Mouse (Mus musculus): ENCODE data around the gene Rps9. TPM values are rescaled to one million over a fixed set of nuclear protein-coding genes. Genes with fewer than 3 reads are reported as not detected.
"Not testable (repeated sequence)": the region's sequence is repeated elsewhere in the genome, so short reads cannot be mapped to it uniquely, and the experiment has no call there.

Rps9 gene
- polyA plus RNA-seq, 1 experiment: 2,492 TPM

DNA sequence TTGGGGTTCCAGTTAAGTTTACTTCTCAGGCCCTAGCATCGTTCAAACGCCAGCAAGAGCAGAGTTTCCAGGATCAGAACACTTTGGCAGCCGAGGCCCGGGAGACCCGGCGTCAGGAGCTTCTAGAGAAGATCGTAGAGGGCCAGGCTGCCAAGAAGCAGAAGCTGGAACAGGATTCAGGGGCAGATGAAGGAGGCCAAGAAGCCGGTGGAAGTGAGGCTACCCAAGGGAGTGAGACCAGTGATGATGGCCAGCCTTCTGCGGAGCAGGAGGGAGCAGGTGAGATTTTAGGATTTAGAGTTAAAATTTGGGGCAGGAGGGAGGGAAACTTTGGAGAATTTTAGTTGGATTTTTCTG is 8.9 kb upstream of the Rps9 start:
- DNase-seq (ENCODE audit: low read depth): not testable (repeated sequence)

DNA sequence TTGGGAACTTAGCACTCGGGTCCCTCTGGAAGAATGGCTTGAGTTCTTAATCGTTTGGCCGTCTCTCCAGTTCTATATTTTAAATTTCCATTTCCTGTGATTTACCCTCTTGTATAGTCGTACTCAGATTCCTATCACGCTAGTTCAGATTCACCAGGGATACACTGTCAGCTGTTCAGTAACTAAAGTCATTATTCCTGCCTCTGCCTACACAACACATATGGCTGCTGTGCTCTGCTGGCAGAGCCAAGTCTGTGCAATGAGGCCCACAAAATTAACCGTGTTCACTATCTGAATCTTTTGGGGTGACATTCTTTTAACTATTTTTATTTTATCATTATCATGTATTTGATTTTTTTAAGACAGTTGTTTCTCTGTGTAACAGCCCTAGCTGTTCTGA is 5.3 kb upstream of the Rps9 start:
- no peak for DNase-seq (ENCODE audit: low read depth)

DNA sequence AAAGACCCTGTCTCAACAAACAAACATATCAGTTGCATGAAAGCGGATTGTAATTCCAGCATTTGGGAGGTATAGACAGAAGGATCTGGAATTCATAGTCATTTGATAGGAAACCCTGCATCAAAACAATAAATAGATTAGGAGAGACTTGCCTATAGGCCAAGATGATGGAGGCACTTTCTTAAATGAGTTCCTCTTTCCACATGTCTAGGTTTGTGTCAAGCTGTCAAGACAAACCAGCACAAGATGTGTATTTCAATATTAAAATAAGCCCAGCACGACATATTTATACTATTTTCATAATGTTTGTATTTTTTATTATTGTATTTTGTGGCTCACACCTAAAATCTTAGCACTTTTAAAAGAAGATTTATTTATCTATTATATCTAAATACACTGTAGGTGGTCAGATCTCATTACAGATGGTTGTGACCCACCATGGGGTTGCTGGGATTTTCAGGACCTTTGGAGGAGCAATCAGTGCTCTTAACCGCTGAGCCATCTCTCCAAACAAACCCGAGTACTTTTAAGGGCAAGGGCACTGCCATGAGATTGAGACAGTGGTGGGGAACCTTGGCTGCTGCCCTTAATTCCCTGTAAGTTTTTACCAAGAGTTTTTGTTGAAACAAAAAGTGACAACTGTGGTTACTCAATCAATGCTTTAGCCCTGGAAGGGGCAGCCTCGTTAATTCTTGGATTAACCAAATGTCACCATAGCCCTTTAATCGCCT is 480 bp upstream of the Rps9 start:
- DNase-seq (ENCODE audit: low read depth): no peak

DNA sequence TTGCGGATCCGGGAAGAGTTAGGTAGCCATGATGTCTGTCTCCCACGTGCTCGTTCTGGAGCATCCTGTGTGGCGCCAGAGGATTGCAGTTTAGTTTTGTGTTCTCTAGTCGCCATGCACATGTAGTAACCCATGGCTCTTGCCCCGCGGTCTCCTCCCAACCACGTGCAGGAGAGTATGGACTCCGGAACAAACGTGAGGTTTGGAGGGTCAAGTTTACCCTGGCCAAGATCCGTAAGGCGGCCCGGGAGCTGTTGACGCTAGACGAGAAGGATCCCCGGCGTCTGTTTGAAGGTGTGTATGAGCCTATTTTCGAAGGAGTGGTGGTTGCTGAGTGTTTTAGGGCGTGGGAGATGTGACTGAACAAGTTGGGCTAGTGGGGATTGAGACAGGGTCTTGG is 682 bp downstream of the Rps9 start:
- no peak for DNase-seq (ENCODE audit: low read depth)

DNA sequence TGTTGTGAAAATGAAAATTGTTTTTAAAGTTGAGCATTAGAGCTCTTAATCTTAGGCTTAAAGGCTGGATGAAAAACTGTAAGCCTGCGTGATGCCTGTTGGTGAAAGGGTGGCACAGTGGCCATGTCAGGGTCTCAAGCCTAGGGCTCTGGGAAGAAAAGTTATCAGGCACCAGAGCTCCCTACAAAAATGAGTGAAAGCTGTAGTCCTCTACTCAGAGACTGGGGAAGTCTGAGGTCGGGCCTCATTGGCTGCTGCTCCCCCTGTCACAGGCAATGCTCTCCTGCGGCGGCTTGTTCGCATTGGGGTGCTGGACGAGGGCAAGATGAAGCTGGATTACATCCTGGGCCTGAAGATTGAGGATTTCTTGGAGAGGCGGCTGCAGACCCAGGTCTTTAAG is 1.7 kb downstream of the Rps9 start:
- not testable (repeated sequence) for DNase-seq (ENCODE audit: low read depth)

DNA sequence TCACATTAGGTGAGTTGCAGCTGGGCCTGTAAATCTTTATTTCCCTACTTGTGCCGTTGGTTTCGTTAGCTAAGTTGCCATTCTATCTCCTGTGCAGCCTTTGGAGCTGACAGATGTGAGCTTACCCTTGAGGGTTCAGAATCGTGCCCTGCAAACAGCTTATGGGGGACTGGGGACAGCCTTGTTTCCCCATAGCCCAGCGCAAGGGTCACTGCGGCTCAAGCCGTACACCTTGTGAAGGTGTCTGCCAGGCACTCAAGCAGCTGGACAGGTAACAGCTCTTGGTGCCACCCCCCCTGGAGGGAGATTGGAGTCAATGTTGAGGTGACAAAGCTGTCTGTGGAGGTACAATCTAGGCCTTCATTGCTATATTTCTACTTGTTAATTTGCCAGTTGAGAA is 2.1 kb downstream of the Rps9 start:
- no peak for DNase-seq (ENCODE audit: low read depth)

DNA sequence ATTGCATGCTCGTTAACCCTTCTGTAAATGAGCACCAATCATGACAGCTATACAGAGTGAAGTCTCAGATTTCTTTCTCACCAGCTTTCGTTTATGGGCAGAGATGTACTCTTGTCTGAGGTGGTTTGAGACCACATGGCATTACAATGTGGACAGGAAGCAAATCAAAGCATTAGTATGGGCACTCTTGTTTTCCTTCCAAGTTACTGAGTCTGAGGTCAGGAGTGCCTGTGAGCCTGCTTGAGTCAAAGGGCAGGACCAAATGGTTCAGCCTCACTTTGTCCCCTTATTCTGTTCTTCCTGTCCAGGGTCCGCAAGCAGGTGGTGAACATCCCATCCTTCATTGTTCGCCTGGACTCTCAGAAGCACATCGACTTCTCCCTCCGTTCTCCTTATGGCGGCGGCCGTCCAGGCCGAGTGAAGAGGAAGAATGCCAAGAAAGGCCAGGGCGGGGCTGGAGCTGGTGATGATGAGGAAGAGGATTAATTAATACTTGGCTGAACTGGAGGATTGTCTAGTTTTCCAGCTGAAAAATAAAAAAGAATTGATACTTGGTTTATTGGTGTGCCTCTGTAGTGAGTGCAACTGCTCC is 2.6 kb downstream of the Rps9 start:
- no peak for DNase-seq (ENCODE audit: low read depth)

DNA sequence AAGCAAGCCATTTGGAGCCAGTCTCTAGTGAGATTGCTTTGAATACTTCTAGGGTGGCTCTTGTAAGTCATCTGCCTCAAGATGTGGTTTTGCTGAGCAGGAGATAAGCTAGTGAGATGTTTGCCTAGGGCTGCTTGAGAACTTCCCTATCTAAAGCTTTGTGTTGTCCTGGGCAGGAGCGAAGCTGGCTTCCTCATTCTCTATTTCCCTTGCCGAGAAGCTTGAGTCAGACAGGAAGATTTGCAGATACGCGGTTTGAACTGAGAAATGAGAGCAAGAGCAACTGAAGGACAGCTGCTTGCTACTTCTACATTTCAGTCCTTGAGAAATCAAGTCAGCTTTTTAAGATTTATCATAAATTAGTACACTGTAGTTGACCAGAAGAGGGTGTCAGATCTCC is 3.2 kb downstream of the Rps9 start:
- DNase-seq (ENCODE audit: low read depth): no peak

DNA sequence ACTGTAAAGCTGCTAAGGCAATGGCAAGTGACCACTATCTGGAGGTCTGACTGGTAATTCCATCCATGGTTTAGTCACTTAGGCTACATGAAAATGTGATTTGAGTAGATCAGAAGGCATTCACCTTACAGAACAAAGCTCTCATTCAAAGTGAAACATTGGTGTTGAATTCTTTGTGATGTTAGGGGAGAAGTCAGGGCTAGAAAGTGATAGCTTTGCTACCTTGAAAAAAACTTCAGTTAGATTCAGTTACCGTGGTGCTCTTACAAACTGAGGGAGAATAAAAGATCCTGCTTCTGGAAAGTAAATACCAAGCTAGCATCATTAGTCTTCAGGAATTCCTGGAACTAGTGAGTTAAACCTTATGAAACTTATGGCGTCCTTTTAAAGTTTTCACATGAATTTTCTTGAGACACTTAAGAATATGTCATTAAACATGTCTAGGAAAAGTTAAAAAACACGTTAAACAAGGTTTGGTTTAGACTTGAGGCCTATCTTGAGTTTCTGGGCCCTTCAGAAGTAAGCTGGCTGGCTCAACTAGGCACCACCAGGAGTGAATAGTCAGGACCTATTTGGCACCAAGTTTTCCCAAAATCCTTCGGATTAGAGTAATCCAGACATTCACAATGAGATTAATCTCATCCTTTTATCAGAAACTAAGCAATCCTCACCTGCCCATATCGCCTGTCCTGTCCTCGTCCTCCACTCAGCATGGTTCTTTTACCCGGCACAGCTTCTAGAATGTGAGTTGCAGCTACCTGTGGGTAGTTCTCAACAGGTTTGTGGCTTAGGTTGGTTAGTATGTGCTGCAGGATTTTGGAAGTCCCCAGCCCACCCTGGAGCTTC is 4.0 kb downstream of the Rps9 start:
- DNase-seq (ENCODE audit: low read depth): no peak

DNA sequence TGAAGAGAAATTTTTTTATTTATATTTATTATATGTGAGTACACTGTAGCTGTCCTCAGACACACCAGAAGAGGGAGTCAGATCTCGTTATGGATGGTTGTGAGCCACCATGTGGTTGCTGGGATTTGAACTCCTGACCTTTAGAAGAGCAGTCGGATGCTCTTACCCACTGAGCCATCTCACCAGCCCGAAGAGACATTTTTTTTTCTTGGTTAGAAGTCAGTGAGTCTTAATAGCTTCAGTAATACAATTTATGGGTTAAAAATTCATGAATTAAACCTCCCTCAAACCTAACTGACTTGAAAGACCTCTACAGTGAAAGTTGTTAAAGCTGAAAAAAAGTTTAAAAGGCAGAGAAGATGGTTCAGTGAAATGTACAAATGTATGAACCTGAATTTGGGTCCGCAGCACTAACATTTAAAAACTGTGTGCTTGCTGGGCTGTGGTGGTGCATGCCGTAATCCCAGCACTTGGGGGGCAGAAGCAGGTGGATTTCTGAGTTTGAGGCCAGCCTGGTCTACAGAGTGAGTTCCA is 4.7 kb downstream of the Rps9 start:
- not testable (repeated sequence) for DNase-seq (ENCODE audit: low read depth)

DNA sequence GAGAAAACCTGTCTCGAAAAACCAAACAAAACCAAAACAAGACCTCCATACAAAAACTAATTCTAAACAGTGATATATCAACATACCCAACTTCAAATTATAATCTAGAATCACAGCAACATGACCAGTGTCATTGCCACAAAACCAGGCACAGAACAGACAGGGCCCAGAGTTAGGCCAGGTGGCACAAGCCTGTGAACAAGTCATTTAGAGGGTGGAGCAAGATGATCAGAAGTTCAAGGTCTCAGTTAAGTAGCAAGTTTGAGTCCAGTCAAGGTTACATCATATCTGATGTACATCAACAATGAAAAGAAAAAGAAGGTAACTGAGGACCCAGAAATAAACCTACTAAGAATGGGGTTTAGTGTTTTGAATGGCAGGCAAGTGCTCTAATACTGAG is 5.2 kb downstream of the Rps9 start:
- DNase-seq (ENCODE audit: low read depth): no peak

DNA sequence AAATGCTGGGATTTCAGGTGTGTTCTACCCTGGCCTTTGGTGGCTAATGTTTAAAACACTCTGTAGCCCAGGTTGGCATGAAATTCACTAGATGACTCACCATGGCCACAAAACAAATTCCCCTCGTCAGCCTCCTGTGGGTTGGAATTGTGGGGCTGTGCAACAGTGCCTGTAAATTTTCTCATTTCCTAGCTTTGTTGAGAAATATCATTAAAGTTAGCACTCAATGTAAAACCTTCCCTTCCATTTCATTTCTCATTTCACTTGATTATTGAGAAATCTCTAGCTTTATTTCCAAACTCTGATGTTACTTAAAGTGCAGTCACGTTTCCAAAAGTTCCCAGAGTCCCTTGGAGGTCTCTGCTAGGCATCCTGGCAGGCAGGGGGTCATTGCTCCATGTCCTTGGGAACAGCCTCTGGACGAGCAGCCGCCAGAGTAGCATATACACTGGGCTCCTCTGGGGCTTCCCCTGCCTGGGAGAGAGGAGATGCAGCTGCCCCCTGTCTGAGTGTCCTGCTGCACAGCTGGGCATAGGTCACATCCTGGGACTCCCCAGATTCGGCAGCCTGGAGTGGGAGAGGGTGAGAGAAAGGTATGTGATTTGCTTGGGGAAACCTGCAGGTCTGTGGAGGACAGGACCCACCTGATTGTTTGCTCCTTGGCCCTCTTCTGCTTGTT is 8.6 kb downstream of the Rps9 start:
- DNase-seq (ENCODE audit: low read depth): no peak

DNA sequence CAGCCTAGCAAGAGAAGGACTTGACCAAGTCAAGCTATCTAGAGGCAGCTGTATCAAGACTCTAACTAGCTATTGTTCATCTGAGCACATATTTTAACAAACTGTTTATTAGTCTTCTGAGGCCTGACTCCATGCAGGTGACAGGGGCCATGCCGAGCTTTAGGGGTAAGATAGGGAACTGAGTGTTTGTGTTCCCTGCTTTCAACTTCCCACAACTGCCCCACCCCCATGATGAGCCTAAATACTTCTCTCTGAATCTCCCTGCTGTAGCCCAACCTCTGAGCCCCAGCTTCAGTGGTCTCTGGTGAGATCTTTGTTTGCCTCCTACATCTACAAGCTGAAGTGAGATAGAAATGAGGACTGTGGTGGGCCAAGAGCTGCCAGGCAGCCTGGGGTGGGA is 11.5 kb downstream of the Rps9 start:
- DNase-seq (ENCODE audit: low read depth): no peak

DNA sequence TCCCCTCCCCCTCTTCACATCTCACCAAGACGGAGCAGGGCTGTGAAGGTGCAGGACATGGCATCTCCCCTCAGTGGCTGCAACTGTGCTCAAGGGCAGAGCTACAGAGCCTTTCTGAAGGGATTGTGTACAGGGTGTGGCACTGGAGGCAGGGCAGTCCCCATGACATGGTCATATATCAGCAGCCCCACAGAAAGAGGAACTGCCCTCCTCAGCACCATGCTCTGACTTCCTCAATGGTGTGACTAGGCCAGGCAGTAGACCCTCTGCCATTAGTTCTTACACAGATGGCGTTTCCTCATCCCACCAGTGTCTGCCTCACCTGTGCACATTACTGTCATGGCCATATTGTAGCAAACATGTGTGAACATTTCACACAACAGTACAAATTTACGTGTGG is 16.5 kb downstream of the Rps9 start, which contains the start of gene Pirb:
TSS of gene Pirb (minus strand) at position 124 of the 400 bp plus-strand sequence.
- not testable (repeated sequence) for DNase-seq (ENCODE audit: low read depth)

DNA sequence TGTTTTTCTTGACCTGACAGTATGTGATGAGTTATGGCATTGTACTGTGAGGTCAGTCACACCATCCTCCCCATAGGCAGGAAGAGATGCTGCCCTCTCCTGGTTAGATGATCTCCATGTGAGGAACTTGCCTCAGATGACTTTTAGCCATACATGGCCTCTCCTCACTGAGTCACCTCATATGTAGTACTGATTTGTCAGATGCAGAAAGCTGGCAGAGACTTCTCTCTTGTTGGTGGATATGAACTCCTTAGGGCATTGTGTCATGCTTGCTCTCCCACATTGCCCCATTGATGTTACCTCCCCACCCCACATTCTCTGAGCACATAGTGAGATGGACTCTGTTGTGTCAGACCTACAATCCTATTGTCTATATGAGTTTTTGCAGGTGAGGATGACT is 21.7 kb downstream of the Rps9 start:
- not testable (repeated sequence) for DNase-seq (ENCODE audit: low read depth)

DNA sequence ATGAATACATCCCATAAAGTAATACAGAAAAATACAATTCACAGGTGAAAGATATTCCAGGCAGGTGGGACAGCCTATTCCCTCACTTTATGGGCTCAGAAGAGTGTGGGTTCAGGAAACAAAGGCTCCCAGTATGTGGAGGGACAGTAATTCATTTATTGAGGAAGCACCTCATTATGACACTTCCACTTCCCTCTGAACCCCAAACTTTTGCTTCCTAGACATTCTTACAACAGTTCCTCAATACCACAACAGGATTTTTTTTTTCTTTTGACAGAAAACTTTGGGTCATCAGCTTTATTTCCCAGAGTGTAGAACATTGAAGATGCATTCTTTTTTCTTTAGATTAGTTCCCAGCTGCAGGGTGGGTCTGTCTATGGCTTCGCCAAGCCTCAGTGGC is 28.9 kb downstream of the Rps9 start:
- DNase-seq (ENCODE audit: low read depth): not testable (repeated sequence)

Other genes with a start within 250 kb of the Rps9 start
- gene Tarm1, start 201.4 kb upstream of the Rps9 start, polyA plus RNA-seq (2012; rRNA removed): 0.26 TPM in 1 of 2 replicates, not detected in the other
- gene Oscar, start 87.8 kb upstream of the Rps9 start, polyA plus RNA-seq (2012; rRNA removed): 0.20 TPM in 2 replicates
- gene Ndufa3, start 86.6 kb upstream of the Rps9 start, polyA plus RNA-seq (2012; rRNA removed): 230 and 382 TPM in 2 replicates
- 9.3 and 11.5 TPM in 2 replicates for gene Tfpt, start 74.1 kb upstream of the Rps9 start, polyA plus RNA-seq (2012; rRNA removed)
- gene Prpf31, start 74.0 kb upstream of the Rps9 start, polyA plus RNA-seq (2012; rRNA removed): 28.9 and 29.8 TPM in 2 replicates
- 30.7 and 57.8 TPM in 2 replicates for gene Cnot3, start 58.7 kb upstream of the Rps9 start, polyA plus RNA-seq (2012; rRNA removed)
- 4.5 and 5.0 TPM in 2 replicates for gene Leng1, start 38.2 kb upstream of the Rps9 start, polyA plus RNA-seq (2012; rRNA removed)
- gene Tmc4, start 26.4 kb upstream of the Rps9 start, polyA plus RNA-seq (2012; rRNA removed): 91.0 and 95.0 TPM in 2 replicates
- 100 and 114 TPM in 2 replicates for gene Tsen34, start 11.1 kb upstream of the Rps9 start, polyA plus RNA-seq (2012; rRNA removed)
- 43.9 and 47.7 TPM in 2 replicates for gene Mboat7, start 10.5 kb upstream of the Rps9 start, polyA plus RNA-seq (2012; rRNA removed)
- gene Pirb, start 16.4 kb downstream of the Rps9 start, polyA plus RNA-seq (2012; rRNA removed): 10.7 and 16.1 TPM in 2 replicates
- 0.45 and 0.62 TPM in 2 replicates for gene Gm15448, start 121.7 kb downstream of the Rps9 start, polyA plus RNA-seq (2012; rRNA removed)
- 0.43 and 1.3 TPM in 2 replicates for gene Pira2, start 141.1 kb downstream of the Rps9 start, polyA plus RNA-seq (2012; rRNA removed)
- gene Gm14548, start 194.1 kb downstream of the Rps9 start, polyA plus RNA-seq (2012; rRNA removed): 1.3 and 3.4 TPM in 2 replicates
- gene Lilra6, start 211.5 kb downstream of the Rps9 start, polyA plus RNA-seq (2012; rRNA removed): 1.8 and 2.0 TPM in 2 replicates